In the genomic region with DNA sequence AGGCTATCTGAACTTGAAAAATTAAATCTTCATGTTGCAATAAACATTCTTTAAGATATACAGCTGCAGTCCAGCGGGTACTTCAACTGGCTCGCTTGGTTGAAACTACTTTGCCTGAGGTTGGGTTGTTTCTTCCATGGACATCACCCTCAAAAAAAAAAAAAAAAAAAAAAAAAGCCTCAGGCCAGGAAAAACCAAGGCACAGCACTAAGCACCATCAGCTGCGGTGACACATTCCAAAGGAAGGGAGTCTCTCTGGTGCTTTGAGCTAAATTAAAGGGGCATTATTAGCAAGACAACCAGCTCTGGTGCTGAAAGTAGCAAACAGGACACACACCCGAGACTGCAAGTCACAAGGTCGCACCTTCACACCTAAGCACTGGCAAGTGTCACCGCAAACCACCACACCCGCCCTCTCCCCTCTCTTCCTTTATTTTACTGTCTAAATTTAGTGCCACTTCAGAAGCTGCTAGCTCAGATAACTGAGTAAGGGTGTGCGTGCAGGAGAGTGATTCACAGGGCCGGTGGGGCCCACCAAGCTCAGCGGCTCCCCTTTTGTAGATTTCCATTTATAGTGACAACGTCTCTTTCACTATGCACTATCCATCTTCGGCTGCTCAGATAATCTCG, we compare ENCODE assay signal across 11 mouse cellular contexts.
DNase-seq lines count a peak whose midpoint lies in the region; ATAC-seq and TF ChIP-seq lines count a peak whose summit lies in the region.
"Had no signal": no experiment of that assay in that cellular context is flagged by ENCODE, and none has a peak within 500 bp of the region (broad histone marks: within the 10 kb centered on the region; RNA-seq: fewer than 3 reads in every experiment).

No protein-coding gene starts in this region.

- H3K9me3 ChIP-seq in ES-Bruce4 (replicated peaks; ENCODE audit: control insufficient read depth, insufficient read depth, low read length, poor library complexity, severe bottlenecking), result no peaks in the 10 kb centered on the region
- H3K9me3 ChIP-seq: intestine, embryonic 15.5 days had no signal

- no peaks in the 10 kb centered on the region for H3K27me3 ChIP-seq in ES-Bruce4 (ENCODE audit: control insufficient read depth, insufficient read depth, low read length, poor library complexity, severe bottlenecking)
- H3K27me3 ChIP-seq: intestine, embryonic 15.5 days had no signal

- peak; percentile 83 for ATAC-seq in inflammation-experienced regulatory T-cells, adult 6 months
- peak; percentile 38; the same call in 1 of the 2 replicates for ATAC-seq in neutrophil, adult 5-6 weeks (ENCODE audit: extremely low read depth, insufficient number of reproducible peaks, low FRiP score, poor library complexity, severe bottlenecking)
- ATAC-seq: intestine, embryonic 15.5 days had no signal

- DNase-seq in R1 (ENCODE audit: low read depth, low spot score), result peak; percentile 29
- DNase-seq in cerebellum, postnatal 25 days, result no peak
- DNase-seq in kidney, adult 9 months, result no peak
- no peak for DNase-seq in adrenal gland, postnatal 4 days (ENCODE audit: low spot score in 2 of 2)
- DNase-seq: cerebellum, adult 8-10 months; lung, postnatal 10 days; right cerebral cortex, postnatal 4 days had no signal

- no peak for TF ChIP-seq CTCF in ES-Bruce4 (IDR thresholded peaks at IDR 0.05; ENCODE audit: low read depth, low read length)

- peak; percentile 63; the same call in 1 of the 2 replicates for TF ChIP-seq EP300 in ES-Bruce4 (IDR thresholded peaks at IDR 0.05; ENCODE audit: insufficient read depth, low read depth, low read length)

- H3K4me1 ChIP-seq in ES-Bruce4 (ENCODE audit: control insufficient read depth, insufficient read depth, low read length), result peaks cover 3% of the 10 kb centered on the region

- H3K27ac ChIP-seq in ES-Bruce4 (ENCODE audit: insufficient read depth, low read length), result no peak overlapping the region
- H3K27ac ChIP-seq: intestine, embryonic 15.5 days had no signal

- H3K36me3 ChIP-seq in ES-Bruce4 (ENCODE audit: control insufficient read depth, insufficient read depth, low read length, poor library complexity, severe bottlenecking), result no peaks in the 10 kb centered on the region
- H3K36me3 ChIP-seq: intestine, embryonic 15.5 days had no signal

- no peak overlapping the region for H3K9ac ChIP-seq in ES-Bruce4 (ENCODE audit: low read depth, poor library complexity, severe bottlenecking)
- H3K9ac ChIP-seq: intestine, embryonic 15.5 days had no signal

- no peak overlapping the region for H3K4me3 ChIP-seq in ES-Bruce4 (ENCODE audit: low read depth, low read length)
- H3K4me3 ChIP-seq: intestine, embryonic 15.5 days had no signal

- TF ChIP-seq POLR2A in ES-Bruce4 (IDR thresholded peaks at IDR 0.05; ENCODE audit: insufficient read depth, low read length), result no peak
